Mouse (Mus musculus) kidney, postnatal 36 days (tissue): ENCODE results near the gene Dnm1.
"Not testable (repeated sequence)": the region's sequence is repeated elsewhere in the genome, so short reads cannot be mapped to it uniquely, and the experiment has no call there.

Experiments used
- DNase-seq, 2 experiments: peaks; one replicate each; pipeline ENCODE4 v3.0.0; 2021 to 2022; ENCODE audit warnings: mixed read lengths in 2 of 2

Dnm1 gene

DNA sequence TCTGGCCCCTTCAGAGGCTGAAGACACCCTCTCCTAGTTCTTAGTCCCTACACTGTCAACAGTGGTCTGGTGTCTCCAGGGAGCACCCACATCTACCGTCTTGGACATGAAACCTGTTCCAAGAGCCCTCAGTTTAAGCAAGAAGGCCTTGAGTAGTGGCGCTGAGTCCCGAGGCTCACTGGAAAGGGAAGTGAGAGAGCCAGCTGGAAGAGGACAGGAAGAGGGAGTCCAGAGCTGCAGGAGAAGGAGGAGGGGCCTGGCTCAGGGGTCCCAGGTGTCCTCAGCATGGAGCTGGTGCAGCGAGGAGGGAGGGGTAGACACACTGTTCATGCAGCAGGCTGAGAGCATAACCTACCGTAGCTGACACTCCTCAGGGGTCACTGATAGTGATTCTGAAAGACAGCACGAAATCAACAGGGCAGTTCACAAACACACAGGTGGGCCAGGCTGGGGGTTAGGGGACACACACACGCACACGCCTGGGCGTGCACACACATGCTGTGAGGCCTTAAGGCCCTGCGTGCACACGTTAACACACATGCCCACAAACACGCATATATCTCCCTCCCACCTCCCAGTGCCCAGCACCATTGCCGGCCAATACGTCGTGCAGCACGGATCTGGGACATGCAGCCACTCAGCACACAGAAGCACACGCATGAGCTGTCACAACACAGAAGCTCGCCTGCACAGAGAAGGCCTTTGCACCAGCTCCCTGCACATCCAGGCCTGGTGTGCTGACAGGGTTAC lies 42.9 kb downstream of the Dnm1 start:
- no peak for DNase-seq

DNA sequence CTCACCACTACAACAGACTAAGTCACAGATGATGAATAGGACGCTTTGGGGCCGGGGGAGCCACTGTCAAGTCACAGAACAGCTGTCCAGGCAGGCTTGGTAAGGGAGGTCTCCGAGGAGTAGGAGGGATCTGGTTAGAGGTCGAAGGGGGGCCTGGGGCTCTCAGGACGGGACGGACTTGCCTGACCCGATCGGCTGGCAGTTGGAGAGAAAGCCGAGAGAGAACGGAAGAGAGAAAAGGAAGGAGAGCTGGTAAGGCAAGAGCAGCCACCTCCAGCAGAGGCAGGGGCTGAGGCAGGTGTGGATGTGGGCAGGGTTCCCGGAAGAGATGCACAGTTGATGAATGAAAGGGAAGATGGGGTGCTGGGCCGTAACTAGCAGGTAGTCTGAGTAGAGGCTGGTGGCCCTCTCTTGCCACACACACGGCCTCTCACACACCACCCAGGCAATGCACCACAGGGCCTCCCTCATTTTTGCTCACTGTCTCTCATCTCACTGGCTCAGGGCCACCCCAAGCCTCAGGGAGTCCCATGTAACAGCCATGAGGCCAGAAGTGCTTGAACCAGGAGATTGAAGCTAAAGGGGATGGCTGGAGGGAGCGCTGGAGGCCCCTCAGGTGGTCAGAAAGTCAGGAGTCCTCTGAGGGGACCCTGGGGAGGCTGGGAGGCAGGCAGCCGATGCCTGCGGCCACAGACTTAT lies 44.1 kb downstream of the Dnm1 start:
- no peak for DNase-seq

DNA sequence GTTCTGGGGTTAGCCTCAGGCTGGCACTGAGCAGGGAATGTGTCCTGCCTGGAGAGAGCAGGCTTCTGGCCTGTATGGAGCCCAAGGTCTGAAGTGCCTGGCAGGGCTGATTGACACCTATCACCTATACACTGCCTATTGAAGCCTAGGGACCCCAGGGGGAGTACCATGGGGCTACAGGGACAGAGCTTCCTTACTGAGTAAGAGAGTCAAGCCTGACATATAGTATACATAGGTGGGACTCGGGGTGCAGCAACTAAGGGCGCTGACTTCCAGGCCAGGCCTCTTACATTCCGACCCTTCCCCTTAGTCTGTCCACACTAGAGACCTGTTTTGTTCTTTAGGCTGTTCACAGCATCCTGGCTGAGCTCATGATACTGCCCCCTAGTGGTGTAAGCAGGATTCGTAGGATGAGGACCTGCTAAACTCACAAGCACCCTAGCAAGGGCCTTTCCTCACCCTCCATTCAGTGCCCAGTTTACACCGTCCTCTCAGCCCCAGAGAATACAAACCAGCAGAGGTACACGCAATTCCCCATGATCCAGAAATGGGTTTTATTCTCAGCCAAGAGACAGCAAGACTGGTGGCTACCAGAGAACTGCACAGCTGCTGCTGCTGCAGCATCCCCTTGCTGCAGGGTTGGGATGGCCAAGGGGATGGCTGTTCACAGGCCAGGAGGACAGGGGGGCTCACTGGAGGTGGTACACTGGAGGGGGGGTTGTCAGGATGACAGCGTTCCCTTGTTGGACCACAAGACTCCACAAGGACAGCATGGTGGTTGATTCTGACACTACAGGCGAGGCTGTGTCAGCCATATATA lies 45.0 kb downstream of the Dnm1 start:
- peak; percentile 52 to 78 for DNase-seq

DNA sequence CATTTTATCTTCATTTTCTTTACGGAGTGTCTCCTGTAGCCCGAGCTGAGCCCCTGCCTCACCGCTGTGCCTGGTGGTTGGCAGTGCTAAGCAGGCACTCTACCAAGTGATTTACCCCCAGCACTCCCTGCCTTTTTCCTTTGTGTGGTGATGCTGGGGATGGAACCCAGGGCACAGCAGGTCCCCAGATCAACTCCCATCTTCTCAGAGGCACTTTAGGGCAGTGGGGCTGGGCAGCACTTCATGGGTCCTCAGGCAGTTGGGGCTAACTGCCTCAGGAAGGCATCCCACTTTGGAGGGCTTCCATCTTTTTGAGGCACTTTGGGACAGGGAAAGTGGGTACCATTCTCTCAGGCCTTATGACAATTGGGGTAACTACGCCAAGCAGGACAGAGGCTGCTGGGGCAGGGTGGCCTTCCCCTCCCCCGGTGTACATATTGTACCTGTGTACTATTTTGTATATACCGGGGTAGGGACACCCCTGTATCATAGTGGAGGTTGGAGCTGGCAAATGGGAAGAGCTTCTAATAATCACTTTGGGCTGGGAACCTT lies 45.8 kb downstream of the Dnm1 start:
- DNase-seq, result no peak

DNA sequence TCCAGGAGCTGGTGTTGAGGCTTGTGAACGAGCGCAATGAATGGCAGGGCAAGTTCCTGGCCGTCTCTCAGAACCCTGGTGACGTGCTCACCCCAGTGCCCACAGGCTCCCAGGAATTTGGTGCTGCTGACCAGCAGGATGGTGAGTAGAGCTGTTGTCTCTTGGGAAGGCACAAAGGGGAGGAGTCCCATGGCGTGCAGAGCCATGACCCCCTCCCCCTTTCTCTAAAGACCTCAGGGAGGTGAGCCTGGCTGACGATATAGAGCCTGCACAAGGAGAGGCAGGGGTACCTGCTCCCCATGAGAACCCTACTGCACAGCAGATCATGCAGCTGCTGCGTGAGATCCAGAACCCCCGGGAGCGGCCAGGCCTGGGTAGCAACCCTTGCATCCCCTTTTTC lies 47.0 kb downstream of the Dnm1 start:
- no peak for DNase-seq

DNA sequence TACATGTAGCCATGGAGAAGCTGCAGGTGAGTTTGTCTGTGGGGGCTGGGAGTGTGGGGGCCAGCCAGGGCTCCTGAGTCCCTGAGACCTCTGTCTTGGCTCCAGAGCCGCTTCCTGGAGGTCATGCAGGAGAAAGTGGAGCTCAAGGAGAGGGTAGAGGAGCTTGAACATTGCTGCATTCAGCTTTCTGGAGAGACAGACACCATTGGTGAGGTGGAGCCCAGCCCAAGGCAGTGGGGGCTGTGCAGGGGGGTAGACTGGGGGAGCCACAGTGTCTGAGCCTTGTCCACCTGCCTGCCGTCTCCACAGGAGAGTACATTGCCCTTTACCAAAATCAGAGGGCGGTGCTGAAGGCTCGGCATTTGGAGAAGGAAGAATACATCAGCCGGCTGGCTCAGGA lies 47.5 kb downstream of the Dnm1 start:
- DNase-seq, result no peak

DNA sequence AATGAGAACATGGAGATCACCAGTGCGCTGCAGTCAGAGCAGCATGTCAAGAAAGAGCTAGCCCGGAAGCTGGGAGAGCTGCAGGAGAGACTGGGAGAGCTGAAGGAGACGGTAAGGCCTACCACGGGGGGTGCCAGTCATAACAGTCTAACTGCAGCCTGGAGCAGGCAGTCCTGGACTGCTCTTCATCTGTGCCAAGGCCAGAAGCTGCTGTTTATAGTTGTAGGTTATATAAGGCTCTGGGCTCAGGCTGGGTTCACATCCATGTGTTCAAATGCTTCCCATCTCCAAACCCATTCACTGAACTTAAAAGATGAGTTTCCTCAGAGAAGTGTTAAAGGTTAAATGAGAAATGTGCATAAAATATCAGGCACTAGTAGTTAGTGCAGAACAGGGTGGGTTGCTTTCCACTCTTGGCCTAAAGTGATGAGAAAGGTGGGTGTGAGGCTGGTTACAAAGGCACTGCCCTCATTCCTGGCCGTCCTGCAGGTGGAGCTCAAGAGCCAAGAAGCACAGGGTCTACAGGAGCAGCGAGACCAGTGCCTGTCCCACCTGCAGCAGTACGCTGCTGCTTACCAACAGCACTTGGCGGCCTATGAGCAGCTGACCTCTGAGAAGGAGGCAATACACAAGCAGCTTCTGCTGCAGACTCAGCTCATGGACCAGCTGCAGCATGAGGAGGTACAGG lies 48.8 kb downstream of the Dnm1 start:
- DNase-seq, result peak; percentile 32 to 81

DNA sequence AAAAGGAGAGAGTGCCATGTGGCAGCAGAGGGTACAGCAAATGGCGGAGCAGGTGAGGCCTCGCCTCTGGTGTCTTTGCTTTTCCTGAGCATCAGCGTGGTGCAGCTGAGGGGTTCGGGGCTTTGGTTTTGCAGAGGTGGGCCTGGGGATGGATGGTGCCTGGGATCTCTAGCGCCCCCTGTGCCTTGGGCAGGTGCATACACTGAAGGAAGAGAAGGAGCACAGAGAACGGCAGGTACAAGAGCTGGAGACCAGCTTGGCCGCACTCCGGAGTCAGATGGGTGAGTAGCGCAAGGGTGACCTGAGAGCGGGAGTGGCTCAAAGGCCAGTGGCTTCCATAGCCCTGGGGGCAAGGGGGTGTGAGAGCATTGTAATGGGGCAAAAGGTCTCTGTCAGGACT lies 50.2 kb downstream of the Dnm1 start:
- peak in 1 of 2 experiments; percentile 34 for DNase-seq

DNA sequence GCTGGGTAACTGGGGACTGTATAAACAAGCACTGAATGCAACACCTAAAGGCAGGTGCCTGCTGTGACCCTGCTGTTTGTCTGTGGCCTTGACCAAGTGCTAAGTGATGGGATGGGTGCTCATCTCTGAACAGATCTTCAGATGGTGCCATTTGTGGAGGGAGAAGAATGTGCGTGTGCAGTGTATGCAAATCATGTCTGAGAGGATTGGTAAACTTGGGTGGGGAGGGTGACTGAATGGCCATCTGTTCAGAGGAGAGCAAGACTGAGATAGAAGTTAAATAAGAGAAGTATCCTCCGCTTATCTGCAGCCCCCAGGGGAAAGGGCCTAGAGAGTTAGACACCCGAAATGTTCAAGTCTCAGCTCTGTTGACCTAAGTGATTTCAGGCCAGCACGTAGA lies 53.7 kb downstream of the Dnm1 start:
- DNase-seq, result no peak

DNA sequence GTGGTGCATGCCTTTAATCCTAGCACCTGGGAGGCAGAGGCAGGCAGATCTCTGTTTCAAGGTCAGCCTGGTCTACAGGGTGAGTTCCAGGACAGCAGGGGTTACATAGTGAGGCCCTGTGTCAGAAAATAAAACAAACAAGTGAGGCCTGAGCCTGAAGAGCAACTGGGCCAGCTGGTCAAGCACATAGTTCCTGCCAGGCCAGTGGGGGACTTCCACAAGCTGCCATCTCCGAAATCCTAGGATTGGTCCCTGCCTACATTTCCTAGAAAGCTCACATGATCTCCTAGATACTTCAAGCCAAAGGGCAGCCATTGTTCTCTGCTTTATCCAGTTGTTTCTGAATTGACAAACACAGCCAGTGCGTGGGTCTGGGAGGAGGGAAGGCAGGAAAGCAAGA lies 57.3 kb downstream of the Dnm1 start:
- DNase-seq, result not testable (repeated sequence)

DNA sequence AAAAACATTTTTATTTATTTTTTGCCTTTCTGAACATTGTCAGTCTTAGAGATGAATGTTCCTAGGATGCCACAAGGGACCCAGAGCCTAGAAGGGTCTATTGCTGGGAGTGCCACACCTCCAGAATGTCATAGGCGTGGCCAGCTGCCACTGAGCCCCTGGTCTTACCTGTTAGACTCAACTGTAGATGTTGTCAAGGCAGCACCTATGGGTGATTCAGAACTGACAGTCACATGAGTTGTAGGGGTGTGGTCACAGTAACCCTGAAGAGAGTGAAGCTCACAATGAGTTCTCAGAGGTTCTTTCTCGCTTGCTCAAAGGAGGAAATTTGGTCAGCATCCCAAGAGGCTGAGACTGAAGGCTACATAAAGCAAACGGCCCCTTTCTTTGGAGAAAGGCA lies 57.9 kb downstream of the Dnm1 start:
- DNase-seq, result no peak

DNA sequence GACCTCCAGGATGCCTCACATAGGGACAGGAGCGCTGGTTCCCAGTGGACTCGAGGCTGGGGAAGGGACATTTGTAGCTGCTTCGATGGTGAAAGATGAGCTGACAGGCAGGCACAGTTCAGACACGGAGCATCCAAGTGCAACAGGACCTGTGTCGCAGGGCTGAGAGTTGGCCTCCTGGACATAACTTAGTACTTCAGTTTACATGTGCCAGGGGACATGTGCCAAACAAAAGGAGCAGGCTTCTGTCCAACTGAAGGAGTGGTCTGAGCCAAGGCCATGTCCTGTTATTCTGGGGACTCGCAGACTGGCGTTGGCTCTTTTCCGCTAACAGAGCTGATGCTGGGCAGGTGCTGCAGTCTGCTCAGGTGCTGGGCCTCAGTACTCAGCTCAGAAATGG lies 58.8 kb downstream of the Dnm1 start:
- peak in 1 of 2 experiments; percentile 11 for DNase-seq

DNA sequence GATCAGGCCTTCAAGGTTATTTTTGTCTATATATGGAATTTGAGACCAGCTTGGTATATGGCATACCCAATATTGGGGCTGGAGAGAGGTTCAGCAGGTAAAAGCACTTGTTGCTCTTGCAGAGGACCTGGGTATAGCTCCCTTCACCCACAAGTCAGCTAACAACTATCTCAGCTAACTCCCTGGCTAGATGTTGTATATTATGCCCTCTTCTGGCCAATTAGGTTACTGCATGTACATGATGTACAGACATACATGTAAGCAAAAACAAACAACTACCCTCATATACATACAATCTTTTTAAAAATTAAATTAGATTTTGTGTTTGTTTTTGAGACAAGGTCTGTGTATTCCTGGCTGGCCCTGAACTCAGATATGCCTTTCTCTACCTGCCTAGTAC lies 63.6 kb downstream of the Dnm1 start:
- DNase-seq, result peak in 1 of 2 experiments; percentile 59

DNA sequence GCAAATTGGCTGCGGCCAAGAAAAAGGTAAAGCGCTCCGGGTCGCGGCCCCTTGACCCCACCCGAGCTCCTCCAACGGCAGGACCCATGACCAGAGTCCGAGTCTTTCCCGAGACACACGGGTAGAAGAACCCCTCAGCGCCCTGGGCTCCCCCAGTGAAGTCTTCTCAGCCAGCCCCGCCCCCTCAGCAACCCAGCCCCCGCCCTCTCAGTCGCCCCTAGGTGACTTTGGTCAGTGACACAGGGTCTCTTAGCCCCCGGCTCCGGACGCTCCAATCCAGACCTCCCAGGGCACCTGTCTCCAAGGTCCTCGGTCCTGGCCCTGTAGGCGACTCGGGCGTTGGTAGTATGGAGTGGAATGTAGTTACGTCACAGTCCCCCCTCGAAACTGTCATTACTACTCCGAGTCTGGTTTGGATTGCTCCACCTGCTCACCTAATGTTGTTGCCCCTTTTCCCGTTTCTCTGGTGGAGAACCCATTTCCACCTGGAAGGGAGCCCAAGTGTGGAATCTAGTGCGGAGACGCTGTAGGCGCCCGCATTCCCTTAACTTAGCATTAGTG lies 64.7 kb downstream of the Dnm1 start:
- peak in 1 of 2 experiments; percentile 36 for DNase-seq

DNA sequence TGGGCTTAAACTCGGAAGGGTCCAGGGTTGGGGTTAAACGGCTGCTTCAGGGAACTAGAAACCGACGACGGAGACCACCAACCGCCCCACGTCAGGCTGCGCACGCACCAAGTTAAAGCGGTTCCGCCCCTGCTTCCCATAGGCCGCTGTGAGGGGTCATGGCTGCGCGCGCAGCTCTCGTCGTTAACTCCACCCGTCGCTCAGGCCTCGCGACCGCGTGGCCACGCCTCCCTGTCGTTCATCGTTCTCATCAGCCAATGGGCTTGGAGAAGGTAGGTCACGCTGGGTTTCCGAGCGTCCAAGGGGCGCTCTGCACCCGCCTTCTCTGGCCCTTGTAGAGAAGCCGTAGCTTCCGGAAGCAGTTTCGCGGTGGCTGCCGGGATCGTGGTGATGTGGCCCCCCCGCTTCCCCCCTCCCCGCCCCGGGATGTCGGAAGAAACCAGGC lies 65.2 kb downstream of the Dnm1 start, which contains the start of gene Swi5:
TSS of gene Swi5 (minus strand) at position 153 of the 445 bp plus-strand sequence.
- peak; percentile 99 to 100 for DNase-seq

DNA sequence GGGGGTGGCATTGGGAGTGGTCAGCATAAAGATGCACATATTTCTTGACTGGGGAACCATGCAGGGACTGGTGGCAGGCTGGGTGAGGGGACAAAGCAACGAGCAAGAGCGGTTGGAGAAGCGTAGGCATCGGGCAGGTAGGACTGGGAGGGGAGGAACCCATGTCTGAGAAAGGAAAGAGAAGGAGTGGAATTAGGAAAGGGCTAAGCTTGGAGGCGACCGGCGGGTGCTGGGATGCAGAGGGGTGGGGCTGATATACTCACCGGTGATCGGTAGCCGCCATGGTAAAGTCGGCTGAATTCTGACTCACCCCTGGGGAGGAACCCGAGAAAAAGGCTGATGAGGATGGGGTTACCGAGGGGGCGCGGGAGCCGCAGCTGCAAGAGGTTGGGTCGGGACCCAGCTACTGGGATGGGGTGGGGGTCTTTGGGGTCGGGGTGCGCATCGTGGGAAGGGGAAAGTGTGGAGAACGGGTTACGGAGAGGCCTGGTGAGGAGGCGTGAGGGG lies 65.8 kb downstream of the Dnm1 start, which contains the start of gene Golga2:
TSS of gene Golga2 (plus strand) at position 51 of the 507 bp plus-strand sequence.
- DNase-seq, result peak in 1 of 2 experiments; percentile 14

DNA sequence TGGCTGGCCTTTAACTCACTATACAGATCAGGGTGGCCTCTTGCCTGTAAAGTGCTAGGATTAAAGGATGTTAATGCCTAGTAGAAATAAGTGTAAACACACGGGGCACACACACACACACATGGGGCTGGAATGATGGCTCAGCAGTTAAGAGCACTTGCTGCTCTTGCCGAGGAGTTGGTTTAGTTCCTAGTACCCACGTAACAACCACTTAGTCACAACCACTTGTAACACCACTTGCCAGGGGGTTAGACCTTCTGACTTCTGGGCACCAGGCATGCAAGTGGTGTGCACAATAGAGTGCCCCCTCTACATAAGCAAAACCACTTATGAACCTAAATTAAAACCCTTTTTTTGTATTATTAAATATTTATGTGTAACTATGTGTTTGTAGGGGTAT lies 69.2 kb downstream of the Dnm1 start:
- no peak for DNase-seq

DNA sequence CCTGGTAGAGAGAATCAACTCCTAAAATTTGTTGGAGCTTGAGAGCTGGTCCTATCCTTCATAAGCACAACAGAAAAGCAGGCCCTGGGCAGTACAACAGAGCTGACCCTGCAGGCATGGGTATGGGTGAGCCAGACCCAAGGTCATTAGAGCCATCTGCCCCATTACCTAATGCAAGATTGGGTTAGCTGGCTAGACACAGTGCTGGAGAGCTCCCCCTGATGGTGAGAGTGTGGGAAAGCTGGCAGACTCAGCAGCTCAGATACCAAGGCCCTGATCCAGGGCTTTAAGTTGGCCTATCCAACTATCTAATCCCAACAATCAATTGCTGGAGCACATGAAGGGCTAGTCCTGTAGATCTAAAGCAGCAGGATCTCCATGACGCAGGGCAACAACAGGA lies 70.4 kb downstream of the Dnm1 start:
- peak; percentile 77 to 81 for DNase-seq

DNA sequence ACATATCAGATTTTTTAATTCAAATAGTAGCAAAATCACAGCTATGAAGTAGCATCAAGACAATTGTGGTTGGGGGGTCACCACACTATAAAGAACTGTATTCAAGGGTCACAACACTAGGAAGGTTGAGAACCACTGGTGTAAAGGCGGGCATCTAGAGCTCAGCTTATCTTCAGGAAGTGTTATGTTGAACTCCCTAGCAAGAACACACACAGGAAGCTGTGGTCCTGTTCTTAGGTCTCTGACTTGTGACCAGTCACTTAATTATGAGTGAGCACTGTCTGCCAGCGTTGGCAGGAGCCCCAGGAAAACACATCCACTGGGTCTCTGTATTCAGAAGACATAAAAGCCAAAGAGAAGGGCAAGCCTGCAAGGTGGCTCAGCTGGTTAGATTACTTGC lies 70.8 kb downstream of the Dnm1 start:
- DNase-seq, result no peak

DNA sequence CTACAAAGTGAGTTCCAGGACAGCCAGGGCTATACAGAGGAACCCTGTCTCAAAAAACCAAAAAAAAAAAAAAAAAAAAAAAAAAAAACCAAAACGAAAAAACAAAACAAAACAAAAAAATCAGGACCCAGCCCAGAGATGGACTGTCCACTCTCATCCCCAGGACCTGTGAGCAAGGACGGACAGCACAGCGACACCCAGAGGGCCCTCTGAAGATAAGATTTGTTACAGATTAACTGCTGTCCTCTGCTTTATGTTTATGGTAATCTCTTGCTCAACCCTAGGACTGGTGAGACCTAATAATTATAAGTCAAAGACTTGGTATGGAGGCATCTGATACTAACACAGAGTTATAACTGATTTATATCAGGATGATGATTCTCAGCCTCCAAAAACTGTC lies 77.3 kb downstream of the Dnm1 start:
- DNase-seq, result peak in 1 of 2 experiments; percentile 30

DNA sequence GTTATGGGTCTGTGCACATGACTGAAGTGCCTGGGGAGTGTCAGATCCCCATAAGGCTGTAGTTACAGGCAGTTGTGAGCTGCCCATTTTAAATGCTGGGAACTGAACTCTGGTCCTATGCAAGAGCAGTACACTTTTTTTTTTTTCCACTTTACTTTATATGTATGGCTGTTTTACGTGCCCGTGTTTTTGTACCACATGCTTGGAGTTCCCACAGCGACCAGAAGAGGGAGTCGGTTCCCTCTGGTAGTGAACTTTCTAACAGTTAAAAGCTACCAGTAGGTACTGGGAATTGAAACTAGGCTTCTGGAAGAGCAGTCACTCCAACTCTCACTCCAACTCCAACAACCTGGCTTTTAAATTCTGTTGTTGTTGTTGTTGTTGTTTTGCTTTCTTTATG lies 92.5 kb downstream of the Dnm1 start:
- DNase-seq, result peak; percentile 47 to 80
